Mouse (Mus musculus) ES-E14 (cell line): ENCODE measurements at regions not wholly inside any gene's neighbourhood (a gene's known extent, or its start where the extent isn't known, plus 50 kb on each side); places are given as distances from the start of the nearest gene placed in this dataset.

Source experiments
- DNase-seq: peaks from one replicate; pipeline ENCODE4 v3.0.0-alpha.2; 2013; ENCODE audit warnings: low read depth, low spot score
- H3K27ac ChIP-seq: 2 replicates; pipeline ENCODE4 v1.5.1; 2012; ENCODE audit warnings: low read depth, mild to moderate bottlenecking, low read length, moderate library complexity, mixed read lengths; ENCODE audit not compliant: poor library complexity, insufficient read depth, severe bottlenecking
- H3K36me3 ChIP-seq: 2 replicates; pipeline ENCODE4 v1.6.1; 2012; ENCODE audit warnings: mild to moderate bottlenecking, low read length, moderate library complexity, mixed read lengths; ENCODE audit not compliant: control insufficient read depth, poor library complexity, insufficient read depth, severe bottlenecking
- H3K4me1 ChIP-seq, 2 experiments: fragments of 150-350 bp in 1 of 2; sonication (generic) in 1 of 2; 2 replicates each; pipeline ENCODE4 v1.6.1; 2012; ENCODE audit warnings: low read length in 2 of 2, mild to moderate bottlenecking in 1 of 2, mixed read lengths in 1 of 2; ENCODE audit not compliant: control insufficient read depth in 2 of 2, insufficient read depth in 2 of 2, poor library complexity in 1 of 2
- H3K4me3 ChIP-seq, 2 experiments: fragments of 150-350 bp in 1 of 2; sonication (generic) in 1 of 2; 2 replicates each; pipeline ENCODE4 v1.5.1; 2012; ENCODE audit warnings: low read length in 2 of 2, low read depth in 1 of 2, mild to moderate bottlenecking in 1 of 2, mixed read lengths in 1 of 2; ENCODE audit not compliant: insufficient read depth in 1 of 2, poor library complexity in 1 of 2, severe bottlenecking in 1 of 2
- H3K9ac ChIP-seq: 2 replicates; pipeline ENCODE4 v1.6.1; 2012; ENCODE audit warnings: low read depth, mild to moderate bottlenecking, low read length, mixed read lengths; ENCODE audit not compliant: poor library complexity, insufficient read depth, severe bottlenecking
- H3K9me3 ChIP-seq: fragments of 150-350 bp; sonication (generic); 2 replicates; pipeline ENCODE4 v1.6.1; 2012; ENCODE audit warnings: low read depth, mild to moderate bottlenecking, low read length; ENCODE audit not compliant: control insufficient read depth, insufficient read depth
- CHD2 ChIP-seq: IDR thresholded peaks from 2 replicates; pipeline ENCODE4 v1.6.1; 2014; ENCODE audit warnings: mild to moderate bottlenecking, low read depth, low read length, inconsistent platforms
- HCFC1 ChIP-seq: IDR thresholded peaks from 2 replicates; pipeline ENCODE4 v1.6.1; 2012; ENCODE audit warnings: low read length, inconsistent platforms, borderline replicate concordance; ENCODE audit not compliant: insufficient read depth
- MAFK ChIP-seq: IDR thresholded peaks from 2 replicates; pipeline ENCODE4 v1.6.1; 2014; ENCODE audit warnings: mild to moderate bottlenecking, low read depth, low read length, inconsistent platforms; ENCODE audit not compliant: insufficient read depth
- ZC3H11A ChIP-seq: IDR thresholded peaks from 2 replicates; pipeline ENCODE4 v1.6.1; 2012; ENCODE audit warnings: low read depth, mild to moderate bottlenecking, inconsistent platforms, low read length, borderline replicate concordance
- ZNF384 ChIP-seq: IDR thresholded peaks from 2 replicates; pipeline ENCODE4 v1.6.1; 2012; ENCODE audit warnings: low read depth, low read length, inconsistent platforms
- in situ Hi-C, 2 experiments: fragments of 600-800 bp; cut with MboI; formaldehyde crosslinking; loops; one replicate each; pipeline ENCODE4 v1.15.1; 2025; ENCODE audit warnings: low sequenced_read_pairs in 2 of 2, inconsistent platforms in 1 of 2; ENCODE audit not compliant: unreplicated experiment in 2 of 2

DNA sequence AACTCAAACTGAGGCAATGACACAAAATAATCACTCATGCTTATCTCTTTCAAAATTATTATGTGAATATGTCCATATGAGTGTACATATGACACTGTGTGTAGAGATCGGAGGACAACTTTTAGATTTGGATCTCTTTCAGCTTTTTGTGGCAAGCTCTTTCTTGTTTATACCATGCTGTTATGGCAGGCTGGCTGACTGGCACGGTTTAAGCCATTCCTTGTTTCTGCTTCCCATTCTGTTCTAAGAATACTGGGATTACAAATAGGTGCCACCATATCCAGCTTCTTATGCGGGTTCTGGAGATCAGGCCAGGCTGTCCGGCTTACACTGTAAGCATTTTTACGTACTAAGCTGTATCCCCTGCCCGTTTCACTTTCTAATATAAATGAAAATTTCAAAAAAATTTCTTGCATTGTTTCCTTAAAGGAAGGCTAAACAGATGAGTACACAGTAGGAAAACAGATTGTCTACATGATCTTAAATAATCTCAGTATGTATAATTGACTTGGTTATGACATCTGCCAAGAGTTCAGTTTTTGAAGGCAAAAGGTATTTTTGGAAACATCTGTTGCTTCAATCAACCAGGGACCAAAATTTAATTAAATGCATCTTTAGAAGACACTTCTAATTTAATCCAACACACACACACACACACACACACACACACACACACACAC is 171.6 kb upstream of the Ufl1 start:
- in situ Hi-C loops, result no loop called here
- H3K36me3 ChIP-seq, result no peaks in the 10 kb centered on the region

DNA sequence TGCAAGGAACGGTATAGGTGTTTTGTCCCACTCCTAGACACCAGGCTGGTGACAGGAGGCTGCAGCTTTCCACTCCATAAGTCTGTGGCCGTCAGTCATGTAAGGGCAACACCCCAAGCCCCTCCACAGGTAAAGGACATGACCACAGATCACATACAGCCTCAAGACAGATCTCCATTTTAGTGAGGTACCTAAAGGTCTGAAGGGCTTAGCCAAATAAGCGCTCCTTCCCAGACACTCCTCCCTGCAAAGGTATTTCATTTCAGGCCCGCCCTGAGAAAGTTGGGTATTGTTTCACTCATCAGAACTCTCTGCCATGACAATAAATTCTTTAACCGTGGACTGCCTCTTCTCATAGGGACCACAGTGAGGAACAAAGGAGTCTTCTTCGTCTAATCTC is 170.2 kb upstream of the Ufl1 start:
- Histone ChIP-seq H3K9me3 (no peaks in the 10 kb centered on the region), H3K4me3 (no peak overlapping the region), H3K36me3 (no peaks in the 10 kb centered on the region), H3K4me1 (no peaks in the 10 kb centered on the region), H3K9ac (no peak overlapping the region), H3K27ac (no peak overlapping the region)
- TF ChIP-seq ZNF384 (no peak), ZC3H11A (no peak), HCFC1 (no peak), MAFK (no peak)
- DNase-seq, result no peak
- in situ Hi-C loops, result no loop called here

More for the DNA sequence above, 171.6 kb upstream of the Ufl1 start:
- Histone ChIP-seq H3K27ac (no peak overlapping the region), H3K4me1 (no peaks in the 10 kb centered on the region), H3K4me3 (no peak overlapping the region), H3K9me3 (no peaks in the 10 kb centered on the region), H3K9ac (no peak overlapping the region)
- no peak for DNase-seq
- TF ChIP-seq ZNF384, result no peak
- no peak for TF ChIP-seq MAFK
- TF ChIP-seq ZC3H11A, result no peak
- no peak for TF ChIP-seq CHD2
- no peak for TF ChIP-seq HCFC1

DNA sequence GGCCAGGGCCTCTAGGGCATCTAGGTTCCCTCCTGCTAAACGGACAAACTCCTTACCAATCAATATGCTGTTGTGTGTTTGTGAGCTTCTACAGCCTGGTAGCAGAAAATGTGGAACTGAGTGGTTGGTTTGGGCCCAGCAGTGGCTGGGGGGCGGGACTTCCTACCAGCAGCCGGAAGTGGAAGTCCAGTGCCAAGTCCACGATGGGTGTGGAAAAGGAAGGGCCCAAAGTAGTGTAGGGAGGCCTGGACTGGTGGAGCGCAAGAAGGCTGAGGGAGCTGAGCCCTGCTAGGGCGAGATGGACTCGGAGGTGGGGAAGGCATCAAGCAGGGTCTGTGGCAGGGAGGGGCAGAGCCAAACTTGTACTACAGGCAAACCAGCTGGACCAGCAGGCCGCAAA is 150.6 kb upstream of the Ufl1 start:
- in situ Hi-C loops, result no loop called here
- TF ChIP-seq ZNF384 (no peak), ZC3H11A (no peak), CHD2 (no peak), HCFC1 (no peak), MAFK (no peak)
- no peak overlapping the region for H3K4me3 ChIP-seq

DNA sequence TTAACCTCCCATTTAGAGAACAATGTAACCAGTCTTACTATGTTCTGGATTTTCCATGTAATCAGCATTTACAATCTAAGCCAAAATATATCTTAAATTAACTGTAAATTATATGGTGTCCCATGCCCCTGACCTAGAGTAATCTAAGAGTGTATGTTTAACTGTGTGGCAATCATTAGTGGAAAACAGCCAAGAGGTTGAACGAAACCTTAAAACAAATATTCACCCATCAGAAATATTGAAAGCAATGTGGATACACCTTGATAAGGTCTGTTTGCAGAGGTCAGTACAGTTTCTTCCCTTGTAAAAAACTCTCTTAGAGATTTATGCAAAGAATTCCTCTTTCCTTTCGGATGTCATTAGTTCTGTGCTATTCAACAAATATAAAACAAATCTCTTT is 134.7 kb upstream of the Ufl1 start:
- Histone ChIP-seq H3K36me3 (no peaks in the 10 kb centered on the region), H3K9ac (no peak overlapping the region)

More for the DNA sequence above, 150.6 kb upstream of the Ufl1 start:
- Histone ChIP-seq H3K36me3 (no peaks in the 10 kb centered on the region), H3K4me1 (peaks cover 0 to 1% of the 10 kb centered on the region in 2 experiments; a peak in 1 of 4 replicates), H3K27ac (no peak overlapping the region), H3K9me3 (no peaks in the 10 kb centered on the region), H3K9ac (no peak overlapping the region)
- no peak for DNase-seq

DNA sequence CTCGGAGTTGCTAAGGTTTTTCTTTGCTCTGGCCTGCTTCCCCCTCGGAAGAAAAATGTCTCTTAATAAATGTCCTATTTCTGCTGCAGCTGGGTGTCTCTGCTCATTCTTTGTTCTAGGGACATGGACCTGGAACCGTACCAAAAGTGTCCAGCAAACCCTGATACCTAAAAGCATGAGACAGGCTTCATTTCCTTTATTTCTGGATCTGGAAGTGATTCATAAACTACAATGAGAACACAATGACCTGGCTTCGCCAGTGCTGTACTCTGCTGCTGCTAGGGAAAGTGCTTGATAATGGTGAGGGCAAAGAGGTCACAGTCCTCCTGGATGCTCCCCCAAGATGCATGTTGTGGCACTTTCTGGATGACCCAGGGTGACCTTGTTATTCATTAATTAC is 128.8 kb upstream of the Ufl1 start:
- Histone ChIP-seq H3K4me3 (no peak overlapping the region), H3K4me1 (no peaks in the 10 kb centered on the region), H3K27ac (no peak overlapping the region), H3K9me3 (no peaks in the 10 kb centered on the region), H3K9ac (no peak overlapping the region), H3K36me3 (no peaks in the 10 kb centered on the region)
- no peak for DNase-seq
- in situ Hi-C loops, result no loop called here
- TF ChIP-seq CHD2, result no peak
- TF ChIP-seq MAFK, result no peak
- TF ChIP-seq ZC3H11A, result no peak
- TF ChIP-seq HCFC1, result no peak
- TF ChIP-seq ZNF384, result no peak

More for the DNA sequence above, 134.7 kb upstream of the Ufl1 start:
- H3K9me3 ChIP-seq, result no peaks in the 10 kb centered on the region
- in situ Hi-C loops, result no loop called here
- no peak overlapping the region for H3K27ac ChIP-seq
- no peak for DNase-seq
- H3K4me3 ChIP-seq, result no peak overlapping the region
- no peaks in the 10 kb centered on the region for H3K4me1 ChIP-seq
- TF ChIP-seq ZNF384 (no peak), ZC3H11A (no peak), HCFC1 (no peak), MAFK (no peak), CHD2 (no peak)
